Mouse (Mus musculus): ENCODE data around the gene Kiz. TPM values are rescaled to one million over a fixed set of nuclear protein-coding genes. Genes with fewer than 3 reads are reported as not detected.

Gene Kiz
- polyA plus RNA-seq, 1 experiment: 9.6 TPM

DNA sequence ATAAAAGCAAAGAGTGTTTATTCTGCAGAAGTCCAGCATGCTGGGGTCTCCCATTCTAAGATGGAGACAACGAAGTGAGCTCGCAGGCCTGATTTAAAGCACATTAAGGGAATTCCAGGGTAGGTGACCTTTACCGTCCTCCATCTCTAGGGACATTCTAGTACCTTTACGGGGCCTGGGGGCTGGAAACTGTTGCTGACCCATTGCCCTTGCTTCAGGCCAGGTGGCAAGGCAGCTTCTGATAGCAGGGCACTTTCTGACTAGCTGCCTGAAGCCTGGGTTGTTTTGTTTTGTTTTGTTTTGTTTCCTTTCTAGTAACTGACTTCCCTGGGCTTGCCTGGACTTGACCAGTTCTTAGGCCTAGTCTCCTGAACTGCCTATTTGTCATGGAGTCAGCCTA is 36.6 kb upstream of the Kiz start:
- no peaks in the 10 kb centered on the region for H3K79me2 ChIP-seq (ENCODE audit: control insufficient read depth, insufficient read depth)
- no peaks in the 10 kb centered on the region for H3K27me3 ChIP-seq (ENCODE audit: control insufficient read depth, insufficient read depth, insufficient read length)
- no peak overlapping the region for H3K4me3 ChIP-seq
- TF ChIP-seq POLR2AphosphoS2 (IDR thresholded peaks at IDR 0.05; ENCODE audit: insufficient read length, low read depth) (no peak), REST (IDR thresholded peaks at IDR 0.05; ENCODE audit: insufficient read depth, insufficient read length) (no peak), USF1 (IDR thresholded peaks at IDR 0.05; ENCODE audit: low read depth) (no peak), SRF (IDR thresholded peaks at IDR 0.05; ENCODE audit: control insufficient read depth, insufficient read length, low read depth) (no peak), MYOD1 (IDR thresholded peaks at IDR 0.05; ENCODE audit: control insufficient read depth in 1 of 3, insufficient read length in 2 of 3, low read depth in 2 of 3) (no peak), MYOG (IDR thresholded peaks at IDR 0.05; ENCODE audit: control insufficient read depth in 1 of 3, insufficient read depth in 1 of 3, insufficient read length in 2 of 3, low read depth in 2 of 3) (no peak), POLR2A (IDR thresholded peaks at IDR 0.05; ENCODE audit: insufficient read length, low read depth) (no peak), CEBPB (IDR thresholded peaks at IDR 0.05; ENCODE audit: insufficient read depth, poor library complexity, severe bottlenecking) (no peak), TCF3 (IDR thresholded peaks at IDR 0.05; ENCODE audit: insufficient read length, low read depth) (no peak), TCF12 (IDR thresholded peaks at IDR 0.05; ENCODE audit: insufficient read depth, poor library complexity, severe bottlenecking) (no peak), E2F4 (IDR thresholded peaks at IDR 0.05; ENCODE audit: insufficient read depth) (no peak), MAX (IDR thresholded peaks at IDR 0.05; ENCODE audit: low read depth) (no peak)
- no peak overlapping the region for H3ac ChIP-seq (ENCODE audit: control insufficient read depth, insufficient read length)
- no peaks in the 10 kb centered on the region for H3K36me3 ChIP-seq (ENCODE audit: control insufficient read depth, insufficient read depth)
- no peak overlapping the region for H3K4me2 ChIP-seq (ENCODE audit: low read depth)

DNA sequence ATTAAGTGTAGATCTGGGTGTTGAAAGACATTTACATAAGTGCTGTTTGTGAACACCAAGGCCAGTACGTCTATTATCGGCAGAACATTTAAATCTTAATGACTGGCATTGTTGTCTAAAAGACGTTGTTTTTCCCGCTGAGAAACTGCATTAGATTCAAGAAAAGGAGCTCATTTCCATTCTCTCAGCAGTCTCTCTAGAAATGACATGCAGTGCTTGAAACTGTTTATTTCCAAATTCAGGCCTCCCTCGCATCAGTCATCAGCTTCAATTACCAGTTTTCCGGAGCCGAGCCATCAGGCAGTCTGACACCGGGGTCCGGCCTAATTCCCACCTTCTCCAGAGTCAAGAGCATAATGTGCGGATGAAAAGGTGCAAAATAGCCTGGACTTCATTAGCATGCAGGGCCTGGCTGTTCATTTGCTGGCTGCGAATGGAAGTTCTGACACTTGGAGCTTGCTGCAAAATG is 32.1 kb upstream of the Kiz start:
- H3K36me3 ChIP-seq (ENCODE audit: control insufficient read depth, insufficient read depth): no peaks in the 10 kb centered on the region
- H3K4me2 ChIP-seq (ENCODE audit: low read depth): no peak overlapping the region

DNA sequence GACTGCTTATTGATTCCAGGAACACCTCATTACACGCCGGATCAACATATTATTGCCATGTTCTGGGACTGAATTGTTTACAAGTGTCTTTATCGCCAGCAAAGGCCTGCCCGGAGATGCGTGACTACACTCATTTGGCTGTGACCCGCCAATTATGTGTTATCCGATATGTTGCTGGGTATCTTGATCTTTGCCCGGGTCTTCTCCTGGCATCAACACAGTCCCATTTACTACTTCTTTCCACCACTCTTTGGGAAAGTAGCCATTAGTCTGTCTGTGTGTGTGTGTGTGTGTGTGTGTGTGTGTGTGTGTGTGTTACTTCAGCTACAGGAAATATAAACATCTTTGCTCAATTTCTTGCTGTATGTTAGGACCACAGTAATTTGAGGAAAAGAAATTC is 31.6 kb upstream of the Kiz start:
- Histone ChIP-seq H3K27me3 (ENCODE audit: control insufficient read depth, insufficient read depth, insufficient read length) (no peaks in the 10 kb centered on the region), H3K79me2 (ENCODE audit: control insufficient read depth, insufficient read depth) (no peaks in the 10 kb centered on the region), H3ac (ENCODE audit: control insufficient read depth, insufficient read length) (no peak overlapping the region), H3K4me2 (ENCODE audit: low read depth) (no peak overlapping the region), H3K36me3 (ENCODE audit: control insufficient read depth, insufficient read depth) (no peaks in the 10 kb centered on the region), H3K4me3 (no peak overlapping the region)
- no peak for TF ChIP-seq POLR2AphosphoS2 (IDR thresholded peaks at IDR 0.05; ENCODE audit: insufficient read length, low read depth)
- TF ChIP-seq REST (IDR thresholded peaks at IDR 0.05; ENCODE audit: insufficient read depth, insufficient read length): no peak
- no peak for TF ChIP-seq TCF12 (IDR thresholded peaks at IDR 0.05; ENCODE audit: insufficient read depth, poor library complexity, severe bottlenecking)
- no peak for TF ChIP-seq MAX (IDR thresholded peaks at IDR 0.05; ENCODE audit: low read depth)
- no peak for TF ChIP-seq TCF3 (IDR thresholded peaks at IDR 0.05; ENCODE audit: insufficient read length, low read depth)
- no peak for TF ChIP-seq POLR2A (IDR thresholded peaks at IDR 0.05; ENCODE audit: insufficient read length, low read depth)
- no peak for TF ChIP-seq E2F4 (IDR thresholded peaks at IDR 0.05; ENCODE audit: insufficient read depth)
- TF ChIP-seq USF1 (IDR thresholded peaks at IDR 0.05; ENCODE audit: low read depth): no peak
- no peak for TF ChIP-seq MYOD1 (IDR thresholded peaks at IDR 0.05; ENCODE audit: control insufficient read depth in 1 of 3, insufficient read length in 2 of 3, low read depth in 2 of 3)
- TF ChIP-seq MYOG (IDR thresholded peaks at IDR 0.05; ENCODE audit: control insufficient read depth in 1 of 3, insufficient read depth in 1 of 3, insufficient read length in 2 of 3, low read depth in 2 of 3): no peak
- no peak for TF ChIP-seq CEBPB (IDR thresholded peaks at IDR 0.05; ENCODE audit: insufficient read depth, poor library complexity, severe bottlenecking)
- TF ChIP-seq SRF (IDR thresholded peaks at IDR 0.05; ENCODE audit: control insufficient read depth, insufficient read length, low read depth): no peak

More for the DNA sequence above, 32.1 kb upstream of the Kiz start:
- no peaks in the 10 kb centered on the region for H3K27me3 ChIP-seq (ENCODE audit: control insufficient read depth, insufficient read depth, insufficient read length)
- no peak overlapping the region for H3ac ChIP-seq (ENCODE audit: control insufficient read depth, insufficient read length)
- TF ChIP-seq POLR2AphosphoS2 (IDR thresholded peaks at IDR 0.05; ENCODE audit: insufficient read length, low read depth) (no peak), MAX (IDR thresholded peaks at IDR 0.05; ENCODE audit: low read depth) (no peak), CEBPB (IDR thresholded peaks at IDR 0.05; ENCODE audit: insufficient read depth, poor library complexity, severe bottlenecking) (no peak)
- no peak overlapping the region for H3K4me3 ChIP-seq
- no peaks in the 10 kb centered on the region for H3K79me2 ChIP-seq (ENCODE audit: control insufficient read depth, insufficient read depth)

DNA sequence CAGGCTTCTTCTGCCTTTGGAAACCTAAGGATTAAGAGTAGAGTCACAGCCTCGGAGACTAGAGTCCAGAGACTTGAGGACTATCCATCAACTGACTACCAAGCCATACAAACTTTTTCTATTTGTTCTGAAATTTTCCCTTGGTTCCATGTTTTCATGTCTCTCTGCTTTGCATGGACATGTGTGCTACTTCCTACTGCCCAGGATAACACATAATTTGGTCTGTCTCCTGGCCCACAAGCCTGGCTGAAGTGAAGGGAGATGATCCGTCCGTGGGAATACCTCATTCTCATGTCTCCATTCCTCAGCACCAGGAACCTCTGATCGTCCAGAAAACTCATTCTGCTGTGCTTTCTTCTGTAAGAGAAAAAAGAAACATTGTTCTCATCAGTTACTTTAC is 27.7 kb upstream of the Kiz start:
- Histone ChIP-seq H3K4me3 (no peak overlapping the region), H3K4me2 (ENCODE audit: low read depth) (no peak overlapping the region), H3ac (ENCODE audit: control insufficient read depth, insufficient read length) (no peak overlapping the region), H3K27me3 (ENCODE audit: control insufficient read depth, insufficient read depth, insufficient read length) (no peaks in the 10 kb centered on the region), H3K79me2 (ENCODE audit: control insufficient read depth, insufficient read depth) (no peaks in the 10 kb centered on the region), H3K36me3 (ENCODE audit: control insufficient read depth, insufficient read depth) (no peaks in the 10 kb centered on the region)
- TF ChIP-seq MAX (IDR thresholded peaks at IDR 0.05; ENCODE audit: low read depth) (no peak), CEBPB (IDR thresholded peaks at IDR 0.05; ENCODE audit: insufficient read depth, poor library complexity, severe bottlenecking) (no peak), E2F4 (IDR thresholded peaks at IDR 0.05; ENCODE audit: insufficient read depth) (no peak), REST (IDR thresholded peaks at IDR 0.05; ENCODE audit: insufficient read depth, insufficient read length) (no peak), MYOD1 (IDR thresholded peaks at IDR 0.05; ENCODE audit: control insufficient read depth in 1 of 3, insufficient read length in 2 of 3, low read depth in 2 of 3) (no peak), SRF (IDR thresholded peaks at IDR 0.05; ENCODE audit: control insufficient read depth, insufficient read length, low read depth) (no peak), POLR2AphosphoS2 (IDR thresholded peaks at IDR 0.05; ENCODE audit: insufficient read length, low read depth) (no peak)

DNA sequence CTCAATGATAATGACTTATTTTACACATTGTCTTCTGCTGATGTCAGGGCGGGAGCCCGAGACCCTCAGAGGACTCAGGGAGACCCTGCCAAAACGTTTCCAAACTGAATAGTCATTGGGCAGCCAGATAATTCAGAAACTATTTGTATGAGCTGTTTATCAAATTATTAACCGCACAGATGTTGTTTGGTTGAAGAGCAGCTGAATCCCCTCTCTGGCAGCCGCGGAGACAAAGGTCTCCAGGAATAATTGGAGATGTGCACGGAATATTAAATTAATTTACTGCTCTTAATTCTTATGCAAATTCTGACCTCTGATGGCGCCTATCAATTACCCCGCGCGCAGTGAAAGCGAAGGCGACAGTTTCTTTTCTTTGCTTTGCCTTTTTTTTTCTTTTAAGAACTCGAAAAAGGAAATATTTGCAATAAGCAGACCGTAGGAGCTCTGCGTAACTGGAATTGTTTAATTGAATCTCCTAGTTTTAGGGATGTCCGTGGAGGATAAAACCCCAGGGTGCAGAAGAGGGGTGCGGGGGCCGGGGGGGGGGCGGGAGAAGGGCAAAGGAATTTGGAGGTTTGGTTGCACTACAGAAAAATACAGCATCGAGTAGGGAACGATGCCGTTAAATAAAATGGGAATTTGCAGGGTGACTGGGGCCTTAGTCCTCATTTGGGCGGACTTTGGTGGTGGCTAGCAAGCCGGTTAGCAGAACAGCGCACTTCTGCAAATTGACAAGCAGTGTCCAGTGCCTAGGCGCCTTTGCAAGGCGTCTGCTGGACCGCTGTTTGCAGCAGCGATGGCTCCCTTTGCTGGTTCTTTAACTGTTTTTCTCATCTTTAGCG is 22.2 kb upstream of the Kiz start:
- H3K4me2 ChIP-seq (ENCODE audit: low read depth): no peak overlapping the region
- no peak overlapping the region for H3K4me3 ChIP-seq
- H3K27me3 ChIP-seq (ENCODE audit: control insufficient read depth, insufficient read depth, insufficient read length): peaks cover 9% of the 10 kb centered on the region
- TF ChIP-seq MYOD1 (IDR thresholded peaks at IDR 0.05; ENCODE audit: control insufficient read depth in 1 of 3, insufficient read length in 2 of 3, low read depth in 2 of 3) (no peak), TCF3 (IDR thresholded peaks at IDR 0.05; ENCODE audit: insufficient read length, low read depth) (no peak), REST (IDR thresholded peaks at IDR 0.05; ENCODE audit: insufficient read depth, insufficient read length) (no peak), E2F4 (IDR thresholded peaks at IDR 0.05; ENCODE audit: insufficient read depth) (no peak), MYOG (IDR thresholded peaks at IDR 0.05; ENCODE audit: control insufficient read depth in 1 of 3, insufficient read depth in 1 of 3, insufficient read length in 2 of 3, low read depth in 2 of 3) (no peak), SRF (IDR thresholded peaks at IDR 0.05; ENCODE audit: control insufficient read depth, insufficient read length, low read depth) (no peak), CEBPB (IDR thresholded peaks at IDR 0.05; ENCODE audit: insufficient read depth, poor library complexity, severe bottlenecking) (no peak), MAX (IDR thresholded peaks at IDR 0.05; ENCODE audit: low read depth) (no peak), POLR2AphosphoS2 (IDR thresholded peaks at IDR 0.05; ENCODE audit: insufficient read length, low read depth) (no peak), POLR2A (IDR thresholded peaks at IDR 0.05; ENCODE audit: insufficient read length, low read depth) (no peak), TCF12 (IDR thresholded peaks at IDR 0.05; ENCODE audit: insufficient read depth, poor library complexity, severe bottlenecking) (no peak), USF1 (IDR thresholded peaks at IDR 0.05; ENCODE audit: low read depth) (no peak)
- H3ac ChIP-seq (ENCODE audit: control insufficient read depth, insufficient read length): no peak overlapping the region
- no peaks in the 10 kb centered on the region for H3K79me2 ChIP-seq (ENCODE audit: control insufficient read depth, insufficient read depth)
- no peaks in the 10 kb centered on the region for H3K36me3 ChIP-seq (ENCODE audit: control insufficient read depth, insufficient read depth)
